Mouse (Mus musculus): ENCODE data around the gene Kcnt2. TPM values are rescaled to one million over a fixed set of nuclear protein-coding genes. Genes with fewer than 3 reads are reported as not detected.

The Kcnt2 gene
- total RNA-seq, 2 experiments from 2014 or later = not detected

GRCm38 (mm10) chr1:140476921-140477320, 231.0 kb downstream of the Kcnt2 start:
- ATAC-seq (replicated peaks; ENCODE audit: low FRiP score, poor library complexity, severe bottlenecking) = no peak

GRCm38 (mm10) chr1:140484016-140484415, 238.1 kb downstream of the Kcnt2 start:
- ATAC-seq (replicated peaks; ENCODE audit: low FRiP score, poor library complexity, severe bottlenecking) = no peak

GRCm38 (mm10) chr1:140489816-140490215, 243.9 kb downstream of the Kcnt2 start:
- no peak for ATAC-seq (replicated peaks; ENCODE audit: low FRiP score, poor library complexity, severe bottlenecking)

- ATAC-seq (replicated peaks; ENCODE audit: low FRiP score, poor library complexity, severe bottlenecking) = no peak
These were observed 245.4 kb downstream of the Kcnt2 start for GRCm38 (mm10) chr1:140491406-140491805.

- no peak for ATAC-seq (replicated peaks; ENCODE audit: low FRiP score, poor library complexity, severe bottlenecking)
These were observed 246.3 kb downstream of the Kcnt2 start for GRCm38 (mm10) chr1:140492237-140492636.

- ATAC-seq (replicated peaks; ENCODE audit: low FRiP score, poor library complexity, severe bottlenecking) = no peak
These were observed 267.5 kb downstream of the Kcnt2 start for GRCm38 (mm10) chr1:140513451-140513850.

GRCm38 (mm10) chr1:140531285-140531908, 285.4 kb downstream of the Kcnt2 start:
- no peak for ATAC-seq (replicated peaks; ENCODE audit: low FRiP score, poor library complexity, severe bottlenecking)

- ATAC-seq (replicated peaks; ENCODE audit: low FRiP score, poor library complexity, severe bottlenecking) = no peak
These were observed 288.9 kb downstream of the Kcnt2 start for GRCm38 (mm10) chr1:140534849-140535248.

GRCm38 (mm10) chr1:140542066-140542465, 296.1 kb downstream of the Kcnt2 start:
- no peak for ATAC-seq (replicated peaks; ENCODE audit: low FRiP score, poor library complexity, severe bottlenecking)

- ATAC-seq (replicated peaks; ENCODE audit: low FRiP score, poor library complexity, severe bottlenecking) = no peak
These were observed 302.8 kb downstream of the Kcnt2 start for GRCm38 (mm10) chr1:140548711-140549110.

GRCm38 (mm10) chr1:140560801-140561200, 314.8 kb downstream of the Kcnt2 start:
- no peak for ATAC-seq (replicated peaks; ENCODE audit: low FRiP score, poor library complexity, severe bottlenecking)

- ATAC-seq (replicated peaks; ENCODE audit: low FRiP score, poor library complexity, severe bottlenecking) = no peak
These were observed 326.2 kb downstream of the Kcnt2 start for GRCm38 (mm10) chr1:140572141-140572540.

GRCm38 (mm10) chr1:140578607-140579006, 332.6 kb downstream of the Kcnt2 start:
- no peak for ATAC-seq (replicated peaks; ENCODE audit: low FRiP score, poor library complexity, severe bottlenecking)

GRCm38 (mm10) chr1:140588302-140588701, 342.3 kb downstream of the Kcnt2 start:
- ATAC-seq (replicated peaks; ENCODE audit: low FRiP score, poor library complexity, severe bottlenecking) = no peak

- ATAC-seq (replicated peaks; ENCODE audit: low FRiP score, poor library complexity, severe bottlenecking) = no peak
These were observed 362.9 kb downstream of the Kcnt2 start for GRCm38 (mm10) chr1:140608765-140609297.

GRCm38 (mm10) chr1:140613101-140613500, 367.1 kb downstream of the Kcnt2 start:
- no peak for ATAC-seq (replicated peaks; ENCODE audit: low FRiP score, poor library complexity, severe bottlenecking)

- ATAC-seq (replicated peaks; ENCODE audit: low FRiP score, poor library complexity, severe bottlenecking) = no peak
These were observed 368.9 kb downstream of the Kcnt2 start for GRCm38 (mm10) chr1:140614840-140615239.

- no peak for ATAC-seq (replicated peaks; ENCODE audit: low FRiP score, poor library complexity, severe bottlenecking)
These were observed 372.2 kb downstream of the Kcnt2 start for GRCm38 (mm10) chr1:140618164-140618563.

- no peak for ATAC-seq (replicated peaks; ENCODE audit: low FRiP score, poor library complexity, severe bottlenecking)
These were observed 379.0 kb downstream of the Kcnt2 start for GRCm38 (mm10) chr1:140624918-140625317.

- no peak for ATAC-seq (replicated peaks; ENCODE audit: low FRiP score, poor library complexity, severe bottlenecking)
These were observed 413.8 kb downstream of the Kcnt2 start for GRCm38 (mm10) chr1:140659607-140660340.

GRCm38 (mm10) chr1:140660751-140661403, 414.9 kb downstream of the Kcnt2 start:
- no peak for ATAC-seq (replicated peaks; ENCODE audit: low FRiP score, poor library complexity, severe bottlenecking)
